Mouse (Mus musculus) kidney, adult 2 months (tissue): ENCODE data around the gene Pip4k2b. TPM values are rescaled to one million over a fixed set of nuclear protein-coding genes. Genes with fewer than 3 reads are reported as not detected.

Experiments
- DNase-seq: peaks from one replicate; pipeline ENCODE4 v3.0.0; 2021
- H3K27ac ChIP-seq: fragments of 200-500 bp; 2 replicates; pipeline ENCODE4 v1.5.1; 2012; ENCODE audit warnings: low read depth, low read length, control low read depth, inconsistent platforms; ENCODE audit not compliant: insufficient read depth
- H3K27me3 ChIP-seq: fragments of 200-500 bp; replicated peaks from 2 replicates; pipeline ENCODE4 v1.6.1; 2012; ENCODE audit warnings: mild to moderate bottlenecking, moderate library complexity, low read length, inconsistent platforms; ENCODE audit not compliant: control insufficient read depth, insufficient read depth
- H3K36me3 ChIP-seq: fragments of 200-500 bp; 2 replicates; pipeline ENCODE4 v1.6.1; 2012; ENCODE audit warnings: mild to moderate bottlenecking, moderate library complexity, low read length, inconsistent platforms; ENCODE audit not compliant: control insufficient read depth, insufficient read depth
- H3K4me1 ChIP-seq: fragments of 200-500 bp; 2 replicates; pipeline ENCODE4 v1.6.1; 2011; ENCODE audit warnings: low read length; ENCODE audit not compliant: control insufficient read depth, insufficient read depth
- H3K4me3 ChIP-seq: fragments of 200-500 bp; 2 replicates; pipeline ENCODE4 v1.5.1; 2011; ENCODE audit warnings: mild to moderate bottlenecking, low read depth, low read length, control low read depth; ENCODE audit not compliant: insufficient read depth
- CTCF ChIP-seq: fragments of 200-500 bp; conservative IDR thresholded peaks from 2 replicates; pipeline ENCODE4 v1.5.1; 2011; ENCODE audit warnings: low read depth, mild to moderate bottlenecking, control low read depth, low read length, moderate library complexity, mixed read lengths; ENCODE audit not compliant: insufficient read depth, insufficient read length
- POLR2A ChIP-seq: fragments of 200-500 bp; IDR thresholded peaks from one replicate; pipeline ENCODE4 v1.6.1; 2011; ENCODE audit warnings: low read depth, low read length, control low read depth
- WGBS: fragments of 180-500 bp; shearing (Covaris S2); methylation state at CpG from one replicate; pipeline ENCODE4 v1.1.7; 2018; 5-methylcytosine and 5-hydroxymethylcytosine counted together
- polyA plus RNA-seq: library from polyadenylated mRNA; depleted of rRNA; stranded (reverse); fragments of >200 nt; gene quantifications from 2 replicates; pipeline ENCODE4 v1.2.3, GENCODE M21; 2012

The Pip4k2b gene
- polyA plus RNA-seq, 1 experiment: 10.6 TPM

- no peaks in the 10 kb centered on the region for H3K27me3 ChIP-seq
- no peak for TF ChIP-seq CTCF
- TF ChIP-seq POLR2A: no peak
- H3K27ac ChIP-seq: no peak overlapping the region
- no peaks in the 10 kb centered on the region for H3K4me1 ChIP-seq
- peaks cover 2% of the 10 kb centered on the region; the same call in 1 of the 2 replicates for H3K36me3 ChIP-seq
- DNase-seq: no peak
- H3K4me3 ChIP-seq: no peak overlapping the region
- 79% methylated on average over 14 of the region's 14 CpGs for WGBS
These were observed 26.9 kb upstream of the Pip4k2b start for GRCm38 (mm10) chr11:97771410-97771809.

GRCm38 (mm10) chr11:97769704-97770103, 25.2 kb upstream of the Pip4k2b start:
- no peaks in the 10 kb centered on the region for H3K4me1 ChIP-seq
- H3K36me3 ChIP-seq: no peaks in the 10 kb centered on the region
- WGBS: 10% methylated on average over 2 of the region's 2 CpGs
- no peak for DNase-seq
- no peak overlapping the region for H3K4me3 ChIP-seq
- TF ChIP-seq POLR2A (no peak), CTCF (no peak)
- no peak overlapping the region for H3K27ac ChIP-seq
- H3K27me3 ChIP-seq: no peaks in the 10 kb centered on the region

- H3K4me3 ChIP-seq: peak within 1 kb of the TSS; percentile 97
- peak within 1 kb of the TSS; percentile 85 for H3K27ac ChIP-seq
- no peaks in the 10 kb centered on the region; the same call in 1 of the 2 replicates for H3K36me3 ChIP-seq
- WGBS: under 1% methylated on average over 38 of the region's 38 CpGs
- H3K27me3 ChIP-seq: no peaks in the 10 kb centered on the region
- H3K4me1 ChIP-seq: no peaks in the 10 kb centered on the region
- TF ChIP-seq CTCF (no peak), POLR2A (peak; percentile 73)
- peak; percentile 97 for DNase-seq
These were observed 21.8 kb upstream of the Pip4k2b start, which contains the start of gene Cwc25 for GRCm38 (mm10) chr11:97766154-97766881. TSS of gene Cwc25 (minus strand) at chr11:97766556.

GRCm38 (mm10) chr11:97761638-97762037, 17.1 kb upstream of the Pip4k2b start:
- Histone ChIP-seq H3K36me3 (no peaks in the 10 kb centered on the region; the same call in 1 of the 2 replicates), H3K27me3 (no peaks in the 10 kb centered on the region), H3K4me3 (no peak overlapping the region), H3K27ac (no peak overlapping the region), H3K4me1 (no peaks in the 10 kb centered on the region)
- DNase-seq: no peak
- TF ChIP-seq CTCF (no peak), POLR2A (no peak)

GRCm38 (mm10) chr11:97758942-97759341, 14.4 kb upstream of the Pip4k2b start:
- no peak for DNase-seq
- 77% methylated on average over 6 of the region's 6 CpGs for WGBS
- H3K27me3 ChIP-seq: no peaks in the 10 kb centered on the region
- peaks cover under 1% of the 10 kb centered on the region; the same call in 1 of the 2 replicates for H3K36me3 ChIP-seq
- H3K27ac ChIP-seq: no peak overlapping the region
- no peak overlapping the region for H3K4me3 ChIP-seq
- TF ChIP-seq CTCF (no peak), POLR2A (no peak)
- H3K4me1 ChIP-seq: no peaks in the 10 kb centered on the region

GRCm38 (mm10) chr11:97758125-97758524, 13.6 kb upstream of the Pip4k2b start:
- WGBS: 94% methylated on average over 1 of the region's 1 CpGs
- no peaks in the 10 kb centered on the region for H3K4me1 ChIP-seq
- DNase-seq: no peak
- TF ChIP-seq POLR2A: no peak
- TF ChIP-seq CTCF: no peak
- no peak overlapping the region for H3K27ac ChIP-seq
- peaks cover 2% of the 10 kb centered on the region; the same call in 1 of the 2 replicates for H3K36me3 ChIP-seq
- H3K27me3 ChIP-seq: no peaks in the 10 kb centered on the region
- H3K4me3 ChIP-seq: no peak overlapping the region

GRCm38 (mm10) chr11:97753277-97753676, 8.8 kb upstream of the Pip4k2b start:
- H3K4me1 ChIP-seq: no peaks in the 10 kb centered on the region
- WGBS: 92% methylated on average over 8 of the region's 8 CpGs
- H3K27me3 ChIP-seq: no peaks in the 10 kb centered on the region
- no peak overlapping the region for H3K27ac ChIP-seq
- H3K4me3 ChIP-seq: no peak overlapping the region
- TF ChIP-seq POLR2A (no peak), CTCF (no peak)
- H3K36me3 ChIP-seq: peaks cover 4% of the 10 kb centered on the region
- no peak for DNase-seq
